Mouse (Mus musculus) lung, adult 2 months (tissue): ENCODE measurements around the gene Mmd2. TPM values are rescaled to one million over a fixed set of nuclear protein-coding genes. Genes with fewer than 3 reads are reported as not detected.

Experiments used
- DNase-seq: peaks from one replicate; pipeline ENCODE4 v3.0.0; 2022
- H3K4me1 ChIP-seq: fragments of 200-500 bp; 2 replicates; pipeline ENCODE4 v1.6.1; 2011; ENCODE audit warnings: low read length; ENCODE audit not compliant: control insufficient read depth, insufficient read depth
- H3K4me3 ChIP-seq: fragments of 200-500 bp; replicated peaks from 2 replicates; pipeline ENCODE3; 2011; ENCODE audit warnings: low read depth, mild to moderate bottlenecking, control low read depth, low read length; ENCODE audit errors: extremely low read depth
- CTCF ChIP-seq: fragments of 200-500 bp; IDR thresholded peaks from 2 replicates; pipeline ENCODE4 v1.5.1; 2011; ENCODE audit warnings: mild to moderate bottlenecking, low read length, control low read depth; ENCODE audit not compliant: insufficient read depth
- POLR2A ChIP-seq: fragments of 200-500 bp; IDR thresholded peaks from 2 replicates; pipeline ENCODE4 v1.6.1; 2011; ENCODE audit warnings: low read depth, mild to moderate bottlenecking, control low read depth, low read length, borderline replicate concordance; ENCODE audit errors: extremely low read depth
- WGBS: fragments of 180-500 bp; shearing (Covaris S2); methylation state at CpG from one replicate; pipeline ENCODE4 v1.1.7; 2018; 5-methylcytosine and 5-hydroxymethylcytosine counted together
- polyA plus RNA-seq: library from polyadenylated mRNA; depleted of rRNA; stranded (reverse); fragments of >200 nt; gene quantifications from 2 replicates; pipeline ENCODE4 v1.2.3, GENCODE M21; 2012; rRNA removed

Gene Mmd2
- 0.03 and 0.14 TPM in 2 replicates for polyA plus RNA-seq

GRCm38 (mm10) chr5:142608259-142608988 is at the start of gene Mmd2:
Gene Mmd2, minus strand, starts transcription at chr5:142608800.
- Histone ChIP-seq H3K4me3 (no peak within 1 kb of the TSS), H3K4me1 (no peaks in the 10 kb centered on the region)
- TF ChIP-seq CTCF (no peak), POLR2A (no peak)
- WGBS: 7% methylated on average over 42 of the region's 42 CpGs
- DNase-seq: no peak

- no peak for DNase-seq
- WGBS: 81% methylated on average over 4 of the region's 4 CpGs
- H3K4me1 ChIP-seq: no peaks in the 10 kb centered on the region
- TF ChIP-seq CTCF: no peak
- TF ChIP-seq POLR2A: no peak
- H3K4me3 ChIP-seq: no peak overlapping the region
These were observed 43.7 kb upstream of the Mmd2 start for GRCm38 (mm10) chr5:142652266-142652665.

- Histone ChIP-seq H3K4me1 (no peaks in the 10 kb centered on the region), H3K4me3 (no peak overlapping the region)
- 75% methylated on average over 6 of the region's 6 CpGs for WGBS
- no peak for DNase-seq
- TF ChIP-seq CTCF: no peak
These were observed 42.3 kb upstream of the Mmd2 start for GRCm38 (mm10) chr5:142650794-142651497.

GRCm38 (mm10) chr5:142650390-142650789 is 41.8 kb upstream of the Mmd2 start:
- no peak for TF ChIP-seq CTCF
- TF ChIP-seq POLR2A: no peak
- Histone ChIP-seq H3K4me3 (no peak overlapping the region), H3K4me1 (no peaks in the 10 kb centered on the region)
- DNase-seq: no peak
- WGBS: 54% methylated on average over 3 of the region's 3 CpGs

GRCm38 (mm10) chr5:142649460-142650050 is 41.0 kb upstream of the Mmd2 start:
- 82% methylated on average over 4 of the region's 4 CpGs for WGBS
- no peak overlapping the region for H3K4me3 ChIP-seq
- no peak for DNase-seq

GRCm38 (mm10) chr5:142648162-142648561 is 39.6 kb upstream of the Mmd2 start:
- H3K4me1 ChIP-seq: no peaks in the 10 kb centered on the region
- no peak overlapping the region for H3K4me3 ChIP-seq
- 88% methylated on average over 7 of the region's 7 CpGs for WGBS
- TF ChIP-seq POLR2A: no peak
- DNase-seq: no peak

More at GRCm38 (mm10) chr5:142649460-142650050, 41.0 kb upstream of the Mmd2 start:
- no peak for TF ChIP-seq CTCF
- no peak for TF ChIP-seq POLR2A
- no peaks in the 10 kb centered on the region for H3K4me1 ChIP-seq

GRCm38 (mm10) chr5:142641331-142642051 is 32.9 kb upstream of the Mmd2 start:
- Histone ChIP-seq H3K4me3 (no peak overlapping the region), H3K4me1 (no peaks in the 10 kb centered on the region)
- DNase-seq: no peak
- 83% methylated on average over 6 of the region's 6 CpGs for WGBS
- TF ChIP-seq POLR2A (no peak), CTCF (no peak)

GRCm38 (mm10) chr5:142640088-142640487 is 31.5 kb upstream of the Mmd2 start:
- H3K4me3 ChIP-seq: no peak overlapping the region
- WGBS: 89% methylated on average over 5 of the region's 5 CpGs
- DNase-seq: no peak
- TF ChIP-seq CTCF (no peak), POLR2A (no peak)
- no peaks in the 10 kb centered on the region for H3K4me1 ChIP-seq

- no peak overlapping the region for H3K4me3 ChIP-seq
- no peak for DNase-seq
- H3K4me1 ChIP-seq: no peaks in the 10 kb centered on the region
- 90% methylated on average over 5 of the region's 5 CpGs for WGBS
- TF ChIP-seq POLR2A (no peak), CTCF (no peak)
These were observed 29.2 kb upstream of the Mmd2 start for GRCm38 (mm10) chr5:142637823-142638222.

GRCm38 (mm10) chr5:142630224-142630623 is 21.6 kb upstream of the Mmd2 start:
- peak; percentile 23 for DNase-seq
- peaks cover 8% of the 10 kb centered on the region for H3K4me1 ChIP-seq
- TF ChIP-seq POLR2A (no peak), CTCF (no peak)
- peak overlapping the region; percentile 76 for H3K4me3 ChIP-seq
- WGBS: 5% methylated on average over 6 of the region's 6 CpGs
